Mouse (Mus musculus): Measurements from ENCODE around the gene Mcee. TPM values are rescaled to one million over a fixed set of nuclear protein-coding genes. Genes with fewer than 3 reads are reported as not detected.
A peak's percentile ranks its signal among the peaks of the same experiment; 100 is the strongest.

The Mcee gene
- 105 and 115 TPM in 2 replicates for polyA plus RNA-seq (2015; fragmentation: Nextera tagmentation; extraction: Ambion mirVana)

DNA sequence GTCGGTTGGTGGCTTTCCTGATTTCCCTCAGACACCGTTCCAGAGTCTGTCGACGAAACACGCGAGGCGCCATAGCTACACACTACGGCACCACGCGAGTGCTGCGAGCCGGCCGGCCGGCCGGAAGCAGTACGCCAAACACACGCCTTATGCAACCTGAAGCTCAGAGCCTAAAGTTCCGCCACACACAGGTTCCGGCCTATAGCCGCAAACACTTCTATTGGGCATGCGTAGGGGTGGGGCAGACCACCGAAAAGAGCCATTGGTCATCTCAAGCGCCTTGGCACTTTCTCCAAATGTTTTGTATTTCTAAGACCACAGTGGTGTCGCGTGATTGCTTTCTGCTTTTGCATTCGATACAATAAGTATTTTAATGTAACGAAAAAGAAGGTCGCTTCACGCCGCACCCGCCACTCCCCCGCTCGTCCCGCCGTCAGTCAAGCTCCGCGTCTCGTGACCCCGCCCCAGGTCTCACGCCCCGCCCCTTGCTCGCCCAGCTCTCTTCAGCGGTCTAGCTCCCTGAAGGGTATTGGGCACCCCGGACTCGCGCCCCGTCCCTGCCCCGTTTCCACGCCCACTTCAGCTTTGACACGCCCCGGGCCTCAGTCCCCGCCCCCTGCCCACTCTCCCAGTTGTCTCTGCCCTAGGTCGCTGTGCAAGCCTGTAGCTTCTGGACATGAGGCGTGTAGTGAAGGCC lies at the start of gene Mcee, which contains the start of gene Mphosph10:
TSS of gene Mcee (plus strand) at position 486 of the 697 bp plus-strand sequence.
TSS of gene Mphosph10 (minus strand) at position 147 of the 697 bp plus-strand sequence.
- H3K9ac ChIP-seq: peak within 1 kb of the TSS; percentile 96
- peak within 1 kb of the TSS; percentile 88 for H3K27ac ChIP-seq (replicated peaks)
- H3K4me3 ChIP-seq: peak within 1 kb of the TSS; percentile 89
- ATAC-seq (ENCODE audit: extremely low read depth, insufficient number of reproducible peaks, low FRiP score, low TSS enrichment): peak; percentile 99
- WGBS: under 1% methylated on average over 54 of the region's 54 CpGs
- no peaks in the 10 kb centered on the region for H3K9me3 ChIP-seq
- H3K4me2 ChIP-seq: peak within 1 kb of the TSS; percentile 94
- peaks cover 25% of the 10 kb centered on the region for H3K36me3 ChIP-seq
- H3K4me1 ChIP-seq: peaks cover 18% of the 10 kb centered on the region
- no peaks in the 10 kb centered on the region for H3K27me3 ChIP-seq (replicated peaks)

DNA sequence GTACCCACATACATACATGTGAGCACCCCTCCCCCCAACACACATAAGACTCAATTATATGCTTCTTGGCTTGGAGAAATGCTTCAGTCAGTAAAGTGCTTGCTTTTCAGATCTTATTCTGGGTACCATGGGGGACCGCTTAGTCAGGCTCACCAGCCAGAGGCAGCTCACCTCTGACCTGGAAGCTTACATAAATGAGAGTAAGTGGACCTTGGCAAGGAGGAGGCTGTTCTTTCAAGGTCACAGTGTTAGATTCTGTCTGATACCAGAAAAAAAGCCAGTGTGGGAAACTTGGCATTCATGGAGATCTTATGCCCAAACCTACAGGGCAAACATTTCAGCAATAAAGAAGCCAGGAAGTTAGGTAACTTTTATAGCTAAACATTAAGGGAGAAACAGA lies 44.6 kb upstream of the Mcee start:
- Histone ChIP-seq H3K4me3 (no peak overlapping the region), H3K4me1 (no peaks in the 10 kb centered on the region), H3K27me3 (replicated peaks) (no peaks in the 10 kb centered on the region), H3K9ac (no peak overlapping the region), H3K9me3 (no peaks in the 10 kb centered on the region), H3K27ac (replicated peaks) (no peak overlapping the region), H3K4me2 (no peak overlapping the region), H3K36me3 (peaks cover 66% of the 10 kb centered on the region)
- WGBS: 89% methylated on average over 1 of the region's 1 CpGs
- ATAC-seq (ENCODE audit: extremely low read depth, insufficient number of reproducible peaks, low FRiP score, low TSS enrichment): no peak

DNA sequence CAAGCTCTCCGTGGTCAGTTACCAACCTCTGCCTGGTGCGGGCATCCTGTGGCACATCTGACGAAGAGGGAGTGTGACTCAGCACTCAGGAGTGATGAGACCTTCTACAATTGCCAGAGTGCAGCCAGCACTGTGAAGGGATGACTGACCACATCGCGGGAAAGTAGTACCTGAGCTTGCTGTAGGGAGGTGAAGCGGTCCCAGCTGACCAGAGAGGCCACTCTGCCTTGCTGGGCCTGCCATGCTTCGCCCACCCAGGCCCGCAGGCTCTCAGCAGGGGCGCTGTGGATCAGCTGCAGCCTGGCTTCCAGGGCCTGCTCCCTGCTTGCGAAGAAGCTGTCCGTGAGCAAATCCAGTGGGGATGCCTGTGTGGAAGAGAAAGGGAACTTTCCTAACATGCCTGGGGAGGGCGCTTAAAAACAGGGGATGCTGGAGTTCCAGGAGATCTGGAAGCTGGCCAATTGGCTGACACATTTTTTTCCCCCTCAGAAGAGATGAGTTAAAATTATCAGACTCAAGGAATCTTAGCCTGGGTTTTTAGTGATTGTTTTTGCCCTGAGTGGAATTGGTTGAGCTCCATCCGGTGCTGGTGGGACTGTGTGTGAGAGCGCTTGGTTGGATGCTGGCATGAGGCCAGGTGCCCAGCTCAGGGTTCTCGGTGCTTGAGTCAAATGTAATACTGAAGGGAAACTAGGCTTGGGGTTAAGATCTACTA lies 43.1 kb upstream of the Mcee start:
- Histone ChIP-seq H3K27ac (replicated peaks) (no peak overlapping the region), H3K36me3 (peaks cover 76% of the 10 kb centered on the region), H3K4me3 (no peak overlapping the region), H3K4me1 (no peaks in the 10 kb centered on the region), H3K9ac (no peak overlapping the region), H3K4me2 (no peak overlapping the region), H3K27me3 (replicated peaks) (no peaks in the 10 kb centered on the region), H3K9me3 (no peaks in the 10 kb centered on the region)
- 81% methylated on average over 15 of the region's 15 CpGs for WGBS
- no peak for ATAC-seq (ENCODE audit: extremely low read depth, insufficient number of reproducible peaks, low FRiP score, low TSS enrichment)

DNA sequence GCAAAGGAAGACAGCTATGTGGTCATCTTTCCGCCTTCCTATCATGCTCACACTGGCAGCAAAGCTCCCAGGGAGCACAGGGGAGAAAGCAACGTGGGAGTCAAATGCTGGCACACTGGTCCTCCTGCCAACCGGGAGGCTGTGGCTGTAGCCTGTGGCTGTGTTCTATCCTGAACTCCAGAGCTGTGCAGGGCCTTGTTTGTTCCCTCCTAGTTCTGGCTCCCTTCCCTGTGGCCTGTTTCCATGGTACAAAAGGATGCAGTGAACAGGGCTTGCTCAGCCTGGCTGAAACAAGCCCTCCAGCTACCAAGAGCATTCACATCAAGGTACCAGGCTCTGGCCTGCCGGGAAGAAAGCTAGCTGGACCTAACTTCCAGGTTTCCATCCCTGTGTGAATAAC lies 41.3 kb upstream of the Mcee start:
- Histone ChIP-seq H3K27ac (replicated peaks) (no peak overlapping the region), H3K4me3 (no peak overlapping the region), H3K4me2 (no peak overlapping the region), H3K9ac (no peak overlapping the region), H3K36me3 (peaks cover 77% of the 10 kb centered on the region), H3K27me3 (replicated peaks) (no peaks in the 10 kb centered on the region), H3K9me3 (no peaks in the 10 kb centered on the region), H3K4me1 (no peaks in the 10 kb centered on the region)
- no peak for ATAC-seq (ENCODE audit: extremely low read depth, insufficient number of reproducible peaks, low FRiP score, low TSS enrichment)
- WGBS: 73% methylated on average over 4 of the region's 4 CpGs

DNA sequence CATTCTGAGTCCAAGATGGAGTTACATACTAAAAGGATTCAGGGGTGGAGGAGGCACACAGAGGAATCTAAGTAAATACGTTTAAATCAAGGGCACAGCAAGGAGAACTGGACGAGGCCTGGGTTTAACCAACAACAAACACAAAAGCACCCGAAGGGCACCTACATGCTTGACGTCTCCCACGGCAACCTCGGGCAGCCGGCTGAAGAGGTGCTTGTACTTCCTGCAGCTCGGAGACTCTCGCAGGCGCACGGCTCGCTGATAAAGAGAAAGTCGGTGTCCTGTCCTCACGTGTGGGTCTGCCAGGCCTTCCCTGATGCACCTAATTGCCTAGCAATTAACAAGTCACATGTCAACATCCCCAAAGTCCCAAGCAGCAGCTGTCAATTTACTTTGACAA lies 38.2 kb upstream of the Mcee start:
- H3K9me3 ChIP-seq: no peaks in the 10 kb centered on the region
- no peak overlapping the region for H3K4me3 ChIP-seq
- ATAC-seq (ENCODE audit: extremely low read depth, insufficient number of reproducible peaks, low FRiP score, low TSS enrichment): no peak
- 59% methylated on average over 14 of the region's 14 CpGs for WGBS
- no peaks in the 10 kb centered on the region for H3K27me3 ChIP-seq (replicated peaks)
- H3K27ac ChIP-seq (replicated peaks): no peak overlapping the region
- H3K9ac ChIP-seq: no peak overlapping the region
- H3K36me3 ChIP-seq: peaks cover 79% of the 10 kb centered on the region
- H3K4me1 ChIP-seq: peaks cover 6% of the 10 kb centered on the region; the same call in 1 of the 2 replicates
- no peak overlapping the region for H3K4me2 ChIP-seq

DNA sequence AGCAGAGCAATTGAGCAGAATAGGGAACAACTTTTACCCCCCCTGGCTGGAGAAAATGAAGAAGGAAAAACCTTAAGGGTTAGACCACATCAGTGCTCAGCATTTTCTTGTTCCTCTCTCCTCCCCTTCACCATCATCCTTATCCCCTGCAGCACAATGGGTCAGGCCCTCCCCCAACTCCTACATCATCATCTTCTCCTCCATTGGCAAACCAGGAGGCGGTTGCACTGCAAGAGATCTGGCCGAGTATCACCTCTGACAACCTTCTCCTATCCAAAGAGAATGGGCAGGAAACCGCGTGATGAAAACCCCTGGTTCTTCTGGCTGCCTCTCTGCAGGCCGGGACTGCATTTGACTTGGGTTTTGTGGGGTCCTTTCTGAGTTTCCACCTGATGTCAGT lies 35.7 kb upstream of the Mcee start:
- H3K9me3 ChIP-seq: no peaks in the 10 kb centered on the region
- no peak overlapping the region for H3K27ac ChIP-seq (replicated peaks)
- peaks cover 6% of the 10 kb centered on the region; the same call in 1 of the 2 replicates for H3K4me1 ChIP-seq
- H3K4me3 ChIP-seq: no peak overlapping the region
- no peak for ATAC-seq (ENCODE audit: extremely low read depth, insufficient number of reproducible peaks, low FRiP score, low TSS enrichment)
- 87% methylated on average over 5 of the region's 5 CpGs for WGBS
- H3K36me3 ChIP-seq: peaks cover 85% of the 10 kb centered on the region
- H3K9ac ChIP-seq: no peak overlapping the region
- no peaks in the 10 kb centered on the region for H3K27me3 ChIP-seq (replicated peaks)
- no peak overlapping the region for H3K4me2 ChIP-seq

DNA sequence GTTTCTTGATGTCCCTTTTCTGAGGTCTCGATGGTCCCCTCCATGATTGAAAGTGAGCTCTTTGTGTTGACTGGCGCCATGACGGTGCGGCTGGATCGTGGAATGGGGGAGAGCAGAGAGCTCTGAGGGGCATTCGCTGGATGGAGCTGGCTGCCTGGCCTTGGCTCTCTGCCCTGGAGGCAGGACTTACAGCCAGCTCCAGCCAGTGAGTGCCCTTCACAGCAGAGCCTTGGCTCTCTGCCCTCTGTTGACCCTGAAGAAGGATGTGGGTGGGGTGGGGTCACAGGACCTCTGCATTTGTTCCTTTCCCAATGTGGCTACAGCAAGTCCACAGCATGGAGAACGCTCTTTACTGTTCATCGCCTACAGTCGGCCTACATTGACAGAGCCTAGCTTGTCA lies 35.0 kb upstream of the Mcee start:
- H3K9ac ChIP-seq: no peak overlapping the region
- ATAC-seq (ENCODE audit: extremely low read depth, insufficient number of reproducible peaks, low FRiP score, low TSS enrichment): no peak
- peaks cover 6% of the 10 kb centered on the region; the same call in 1 of the 2 replicates for H3K4me1 ChIP-seq
- H3K4me2 ChIP-seq: no peak overlapping the region
- no peaks in the 10 kb centered on the region for H3K9me3 ChIP-seq
- no peak overlapping the region for H3K27ac ChIP-seq (replicated peaks)
- H3K4me3 ChIP-seq: no peak overlapping the region
- H3K27me3 ChIP-seq (replicated peaks): no peaks in the 10 kb centered on the region
- peaks cover 86% of the 10 kb centered on the region for H3K36me3 ChIP-seq
- WGBS: 87% methylated on average over 9 of the region's 9 CpGs

DNA sequence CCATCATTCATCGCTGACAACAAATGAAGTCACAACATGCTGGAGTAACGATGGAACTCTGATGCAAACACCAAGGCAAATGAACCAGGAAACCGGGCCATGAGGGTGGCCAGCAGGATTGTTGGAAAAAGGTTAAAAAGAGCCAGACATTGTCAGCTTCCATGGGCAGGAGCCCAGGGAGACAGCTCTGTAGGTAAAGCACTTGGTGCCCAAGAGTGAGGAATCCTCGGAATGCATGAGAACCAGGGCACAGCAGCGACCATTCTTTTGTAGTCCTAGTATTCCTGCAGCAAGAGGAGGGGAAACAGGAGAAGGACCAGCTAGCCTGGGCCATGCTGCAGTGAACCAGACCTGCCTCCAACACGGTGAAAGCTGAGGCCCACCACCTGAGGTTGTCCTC lies 33.7 kb upstream of the Mcee start:
- Histone ChIP-seq H3K9me3 (no peaks in the 10 kb centered on the region), H3K27ac (replicated peaks) (no peak overlapping the region), H3K36me3 (peaks cover 86% of the 10 kb centered on the region), H3K27me3 (replicated peaks) (no peaks in the 10 kb centered on the region), H3K4me2 (no peak overlapping the region), H3K4me1 (peaks cover 6% of the 10 kb centered on the region; the same call in 1 of the 2 replicates), H3K9ac (no peak overlapping the region), H3K4me3 (no peak overlapping the region)
- ATAC-seq (ENCODE audit: extremely low read depth, insufficient number of reproducible peaks, low FRiP score, low TSS enrichment): no peak
- whole genome bisulfite sequencing: 77% methylated on average over 6 of the region's 6 CpGs

DNA sequence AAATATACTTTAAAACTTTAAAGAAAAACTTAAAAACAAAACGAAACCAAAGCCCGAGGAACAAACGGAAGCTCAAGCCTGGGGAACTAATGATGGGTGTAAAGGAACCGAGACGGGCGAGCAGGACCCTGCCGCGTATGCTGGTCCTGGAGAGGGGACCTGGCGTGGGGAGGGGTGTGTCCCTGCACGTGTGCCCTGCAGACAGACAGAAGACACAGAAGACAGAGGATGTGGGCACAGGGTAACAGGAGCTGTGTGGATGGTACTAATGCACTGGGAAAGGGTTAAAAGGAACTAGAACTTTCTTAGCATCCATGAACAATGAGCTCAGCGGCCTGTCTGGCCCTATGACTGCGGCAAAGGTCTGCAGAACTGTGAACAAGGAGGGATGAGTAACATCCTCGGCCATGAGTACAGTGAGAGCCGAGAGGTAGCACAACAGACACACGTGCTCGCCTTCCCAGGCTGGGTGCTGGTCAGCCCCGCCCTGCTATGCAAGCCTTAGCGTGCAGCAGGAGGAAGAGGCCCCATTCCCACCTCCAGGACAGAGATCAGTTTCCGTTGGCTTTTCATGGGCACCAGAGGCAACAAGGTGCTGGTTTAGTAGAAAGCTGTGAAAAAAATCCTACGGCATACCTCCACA lies 32.3 kb upstream of the Mcee start:
- H3K4me2 ChIP-seq: no peak overlapping the region
- no peak overlapping the region for H3K9ac ChIP-seq
- WGBS: 88% methylated on average over 20 of the region's 20 CpGs
- H3K9me3 ChIP-seq: no peaks in the 10 kb centered on the region
- H3K4me3 ChIP-seq: no peak overlapping the region
- H3K27ac ChIP-seq (replicated peaks): no peak overlapping the region
- ATAC-seq (ENCODE audit: extremely low read depth, insufficient number of reproducible peaks, low FRiP score, low TSS enrichment): no peak
- H3K36me3 ChIP-seq: peaks cover 90% of the 10 kb centered on the region
- peaks cover 6% of the 10 kb centered on the region; the same call in 1 of the 2 replicates for H3K4me1 ChIP-seq
- no peaks in the 10 kb centered on the region for H3K27me3 ChIP-seq (replicated peaks)

DNA sequence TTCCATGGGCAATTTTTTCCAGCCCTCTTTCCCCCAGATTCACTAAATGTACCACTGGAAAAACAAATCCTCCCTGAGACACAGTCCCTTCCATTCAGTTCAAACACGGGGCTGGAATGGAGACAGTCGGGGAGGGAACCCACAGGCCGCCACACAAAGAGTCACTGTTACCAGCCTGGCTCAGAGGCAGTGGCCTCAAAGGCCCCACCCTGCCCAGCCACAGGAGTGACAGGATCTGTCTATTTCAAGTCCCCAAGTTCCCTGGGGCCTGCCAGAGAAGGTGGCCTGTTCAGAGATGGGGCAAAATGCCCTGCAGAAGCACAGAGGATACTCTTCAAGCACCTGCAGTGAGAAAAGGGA lies 31.8 kb upstream of the Mcee start:
- Histone ChIP-seq H3K36me3 (peaks cover 93% of the 10 kb centered on the region), H3K27ac (replicated peaks) (no peak overlapping the region), H3K9ac (no peak overlapping the region), H3K4me2 (no peak overlapping the region), H3K9me3 (no peaks in the 10 kb centered on the region), H3K4me1 (peaks cover 6% of the 10 kb centered on the region; the same call in 1 of the 2 replicates), H3K27me3 (replicated peaks) (no peaks in the 10 kb centered on the region), H3K4me3 (no peak overlapping the region)
- no peak for ATAC-seq (ENCODE audit: extremely low read depth, insufficient number of reproducible peaks, low FRiP score, low TSS enrichment)
- WGBS: 68% methylated on average over 3 of the region's 3 CpGs

DNA sequence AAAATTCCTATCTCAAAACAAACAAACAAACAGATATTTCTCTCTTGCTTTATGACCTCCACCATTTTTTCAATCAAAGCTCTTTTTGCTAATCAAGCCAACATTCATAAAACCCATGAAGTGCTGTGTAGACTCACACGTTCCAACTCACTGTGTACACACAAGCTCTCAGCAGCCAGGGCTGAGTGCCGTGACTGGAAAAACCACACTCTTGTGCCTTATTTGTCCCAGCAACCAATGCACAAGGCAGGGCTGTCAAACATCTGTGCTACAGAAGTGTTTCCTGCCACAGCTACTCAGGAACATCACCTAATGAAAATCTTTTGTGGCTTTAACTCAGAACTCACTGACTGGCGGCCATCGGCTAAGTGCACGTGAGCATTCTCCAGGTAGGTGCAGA lies 26.5 kb upstream of the Mcee start:
- H3K27ac ChIP-seq (replicated peaks): no peak overlapping the region
- H3K36me3 ChIP-seq: peaks cover 94% of the 10 kb centered on the region
- H3K9ac ChIP-seq: no peak overlapping the region
- H3K4me3 ChIP-seq: no peak overlapping the region
- no peak for ATAC-seq (ENCODE audit: extremely low read depth, insufficient number of reproducible peaks, low FRiP score, low TSS enrichment)
- WGBS: 86% methylated on average over 5 of the region's 5 CpGs
- H3K4me2 ChIP-seq: no peak overlapping the region
- no peaks in the 10 kb centered on the region for H3K27me3 ChIP-seq (replicated peaks)
- H3K4me1 ChIP-seq: no peaks in the 10 kb centered on the region
- H3K9me3 ChIP-seq: no peaks in the 10 kb centered on the region
